Mouse (Mus musculus) spleen, postnatal 10 days (tissue): Measurements from ENCODE around the gene Rims3.

Source experiments
- DNase-seq, 2 experiments: peaks; one replicate each; pipeline ENCODE4 v3.0.0; 2021 to 2022; ENCODE audit warnings: low spot score in 2 of 2

The Rims3 gene

GRCm38 (mm10) chr4:120893656-120894401 lies 39.2 kb downstream of the Rims3 start:
- no peak for DNase-seq

- DNase-seq, result no peak
Measured at GRCm38 (mm10) chr4:120894584-120894983, 40.0 kb downstream of the Rims3 start.

GRCm38 (mm10) chr4:120895226-120895625 lies 40.6 kb downstream of the Rims3 start:
- DNase-seq, result no peak

- no peak for DNase-seq
Measured at GRCm38 (mm10) chr4:120895810-120896584, 41.4 kb downstream of the Rims3 start.

- no peak for DNase-seq
Measured at GRCm38 (mm10) chr4:120904533-120904932, 49.9 kb downstream of the Rims3 start.

- DNase-seq, result no peak
Measured at GRCm38 (mm10) chr4:120905644-120906043, 51.0 kb downstream of the Rims3 start.

- DNase-seq, result peak in 1 of 2 experiments; percentile 75
Measured at GRCm38 (mm10) chr4:120909558-120910150, 55.0 kb downstream of the Rims3 start.

GRCm38 (mm10) chr4:120911086-120911485 lies 56.5 kb downstream of the Rims3 start:
- no peak for DNase-seq

- no peak for DNase-seq
Measured at GRCm38 (mm10) chr4:120912866-120913265, 58.2 kb downstream of the Rims3 start.

- no peak for DNase-seq
Measured at GRCm38 (mm10) chr4:120913443-120913842, 58.8 kb downstream of the Rims3 start.

GRCm38 (mm10) chr4:120913861-120914260 lies 59.2 kb downstream of the Rims3 start:
- no peak for DNase-seq

GRCm38 (mm10) chr4:120914501-120914900 lies 59.9 kb downstream of the Rims3 start:
- DNase-seq, result peak in 1 of 2 experiments; percentile 39

- DNase-seq, result no peak
Measured at GRCm38 (mm10) chr4:120921461-120921860, 66.8 kb downstream of the Rims3 start.

GRCm38 (mm10) chr4:120924554-120925299 lies 70.1 kb downstream of the Rims3 start, which contains the start of gene Exo5:
Gene Exo5 (minus strand): TSS chr4:120925017.
- peak; percentile 73 to 93 for DNase-seq

GRCm38 (mm10) chr4:120925386-120925785 lies 70.8 kb downstream of the Rims3 start:
- DNase-seq, result peak in 1 of 2 experiments; percentile 64

- no peak for DNase-seq
Measured at GRCm38 (mm10) chr4:120928686-120929085, 74.1 kb downstream of the Rims3 start.

GRCm38 (mm10) chr4:120930736-120931135 lies 76.1 kb downstream of the Rims3 start:
- no peak for DNase-seq

GRCm38 (mm10) chr4:120935006-120935405 lies 80.4 kb downstream of the Rims3 start:
- DNase-seq, result no peak
